Mouse (Mus musculus): ENCODE measurements around the gene Sort1.

The Sort1 gene

DNA sequence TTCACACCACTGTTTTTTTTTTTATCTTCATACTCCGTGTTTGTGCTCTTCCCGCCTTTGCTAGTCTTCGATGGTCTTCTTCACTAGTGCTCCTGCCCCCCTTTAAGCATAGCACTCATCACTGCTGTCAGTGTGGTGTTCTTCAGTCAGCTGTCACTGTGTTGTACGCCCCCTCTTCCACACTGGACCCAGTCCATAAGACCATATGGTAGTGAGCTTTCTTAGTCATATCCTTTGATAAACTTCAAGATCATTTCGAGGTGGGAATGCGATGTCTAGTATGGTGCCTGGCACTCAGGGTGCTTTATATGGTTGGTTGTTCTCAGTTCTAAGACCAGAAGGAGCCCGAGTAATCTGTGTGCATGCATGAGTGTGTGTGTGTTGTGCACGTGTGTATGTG is 43.4 kb downstream of the Sort1 start:
- DNase-seq (ENCODE audit: low read depth in 2 of 2, low spot score in 2 of 2): no peak

DNA sequence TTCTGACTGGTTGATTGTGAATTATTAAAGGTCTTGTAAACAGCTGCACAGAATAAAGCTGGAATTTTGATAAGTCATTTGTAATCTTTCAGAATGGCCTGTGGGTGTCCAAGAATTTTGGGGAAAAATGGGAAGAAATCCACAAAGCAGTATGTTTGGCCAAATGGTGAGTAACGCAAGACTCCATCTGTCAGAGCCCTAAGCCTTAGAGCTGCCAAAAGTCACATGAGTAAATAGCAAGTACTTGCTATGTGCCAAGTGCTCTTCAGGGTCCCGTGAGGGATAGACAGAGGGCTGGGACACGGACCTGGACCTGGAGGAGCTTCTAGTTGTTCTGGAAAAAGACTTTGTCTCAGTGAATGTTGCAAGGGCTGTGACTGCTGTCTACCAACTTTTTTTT is 44.0 kb downstream of the Sort1 start:
- DNase-seq (ENCODE audit: low read depth in 2 of 2, low spot score in 2 of 2): no peak

DNA sequence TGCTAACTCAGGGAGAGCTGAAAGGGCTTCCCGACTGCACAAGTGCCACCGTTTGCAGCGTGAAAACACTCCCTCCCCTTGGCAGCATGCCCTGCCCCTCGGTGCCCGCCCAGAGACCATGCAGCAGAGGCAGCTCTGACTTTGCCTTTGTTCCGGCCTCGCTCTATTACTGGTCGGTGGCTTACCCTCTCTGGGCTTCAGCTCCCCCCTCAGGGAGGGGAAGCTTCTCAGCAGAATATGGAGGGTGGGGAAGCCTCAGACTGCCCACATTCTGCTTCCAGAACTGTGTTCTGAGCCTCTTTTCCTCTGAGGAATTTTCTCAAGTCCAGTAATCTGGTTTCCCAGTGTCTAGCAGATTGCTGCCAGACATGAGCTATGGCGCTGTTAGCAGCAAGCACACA is 44.6 kb downstream of the Sort1 start:
- DNase-seq (ENCODE audit: low read depth in 2 of 2, low spot score in 2 of 2): no peak

DNA sequence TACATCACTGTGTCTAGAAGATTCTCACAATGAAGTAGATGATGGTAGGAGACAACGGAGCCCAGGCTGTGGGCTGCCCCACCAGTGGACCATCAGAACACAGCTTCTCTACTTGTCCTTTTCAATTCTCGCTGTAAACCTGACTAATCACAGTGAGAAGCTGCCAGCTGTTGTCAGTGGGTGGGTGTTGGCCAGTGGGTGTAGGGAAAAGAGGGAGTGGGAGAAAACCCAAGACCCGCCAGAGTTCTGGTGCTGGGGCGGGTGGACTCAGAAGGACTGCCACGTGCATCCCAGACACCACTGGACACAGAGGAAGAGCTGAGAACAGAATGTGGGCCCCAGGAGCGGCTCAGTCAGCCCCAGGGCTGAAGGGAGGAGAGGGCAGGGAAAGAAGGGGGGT is 46.9 kb downstream of the Sort1 start:
- DNase-seq (ENCODE audit: low read depth in 2 of 2, low spot score in 2 of 2): no peak

DNA sequence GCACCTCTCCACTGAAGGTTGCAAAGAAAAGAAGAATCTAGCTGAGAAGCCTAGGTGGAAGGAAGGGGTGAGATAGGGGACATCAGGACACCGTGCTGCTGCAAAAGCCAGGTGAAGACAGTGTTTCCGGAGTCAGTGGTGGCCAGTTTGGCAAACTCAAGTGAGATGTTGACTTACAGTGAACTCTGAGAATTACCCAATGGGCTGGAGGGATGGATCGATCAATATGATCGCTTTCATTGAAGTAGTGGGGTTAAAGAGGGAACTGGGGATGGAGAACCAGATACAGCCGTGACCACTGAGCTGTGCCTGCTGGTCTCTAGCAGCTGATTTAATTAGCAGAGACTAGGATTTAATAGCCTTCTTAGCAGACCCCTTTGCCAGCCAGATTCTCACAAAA is 53.0 kb downstream of the Sort1 start:
- DNase-seq (ENCODE audit: low read depth in 2 of 2, low spot score in 2 of 2): no peak

DNA sequence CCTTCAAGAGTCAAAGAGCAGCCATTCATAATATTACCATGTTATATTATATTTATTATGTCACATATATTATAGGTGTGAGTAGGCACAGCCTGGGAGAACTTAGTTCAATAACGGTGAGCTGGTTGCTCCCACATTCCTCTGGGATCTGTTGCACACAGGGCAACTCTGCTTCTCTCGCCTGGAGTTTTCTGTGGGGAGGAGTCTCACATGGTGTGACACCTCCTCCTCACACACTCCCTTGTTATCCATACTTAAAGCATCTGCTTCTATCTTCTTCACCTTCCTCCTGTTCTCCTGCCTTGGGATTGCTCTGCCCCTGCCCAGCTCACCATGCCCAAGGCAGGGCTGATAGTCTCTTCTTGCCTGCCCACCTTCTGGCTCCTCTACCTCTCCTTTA is 57.2 kb downstream of the Sort1 start:
- no peak for DNase-seq (ENCODE audit: low read depth in 2 of 2, low spot score in 2 of 2)

DNA sequence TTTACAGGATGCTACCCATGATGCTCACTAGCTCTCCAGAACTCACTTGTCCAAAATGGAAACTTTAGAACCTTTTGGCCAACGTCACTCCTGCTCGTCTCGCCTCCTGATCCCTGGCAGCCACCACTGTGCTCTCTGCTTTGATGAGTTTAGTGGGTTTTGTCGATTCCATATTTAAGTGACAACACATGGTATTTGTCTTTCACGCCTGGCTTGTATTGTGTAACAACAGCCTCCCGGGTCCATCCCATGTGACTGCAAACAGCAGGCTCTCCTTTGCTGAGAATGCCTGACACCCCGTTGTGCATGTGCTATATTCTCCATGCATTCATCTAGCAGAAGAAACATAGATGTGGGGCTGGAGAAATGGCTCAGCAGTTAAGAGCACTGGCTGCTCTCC is 58.3 kb downstream of the Sort1 start:
- DNase-seq (ENCODE audit: low read depth in 2 of 2, low spot score in 2 of 2): no peak

DNA sequence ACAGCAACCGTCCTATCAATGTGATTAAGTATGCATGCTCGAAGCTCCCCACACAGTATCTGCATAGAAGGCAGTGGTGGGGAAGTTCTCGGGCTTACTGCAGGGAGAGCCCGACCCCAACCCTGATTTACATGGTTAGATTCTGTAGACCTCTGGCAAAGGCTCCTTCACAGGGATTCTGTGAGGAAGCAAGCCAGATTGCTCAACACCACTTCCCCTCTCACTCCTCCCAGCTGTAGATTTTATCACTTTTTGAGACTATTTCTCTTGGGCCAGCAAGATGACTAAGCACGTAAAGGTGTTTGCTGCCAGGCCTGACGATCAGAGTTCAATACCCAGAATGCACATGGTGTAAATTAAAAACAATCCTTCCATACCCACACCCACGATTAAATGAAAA is 62.0 kb downstream of the Sort1 start:
- no peak for DNase-seq (ENCODE audit: low read depth in 2 of 2, low spot score in 2 of 2)

DNA sequence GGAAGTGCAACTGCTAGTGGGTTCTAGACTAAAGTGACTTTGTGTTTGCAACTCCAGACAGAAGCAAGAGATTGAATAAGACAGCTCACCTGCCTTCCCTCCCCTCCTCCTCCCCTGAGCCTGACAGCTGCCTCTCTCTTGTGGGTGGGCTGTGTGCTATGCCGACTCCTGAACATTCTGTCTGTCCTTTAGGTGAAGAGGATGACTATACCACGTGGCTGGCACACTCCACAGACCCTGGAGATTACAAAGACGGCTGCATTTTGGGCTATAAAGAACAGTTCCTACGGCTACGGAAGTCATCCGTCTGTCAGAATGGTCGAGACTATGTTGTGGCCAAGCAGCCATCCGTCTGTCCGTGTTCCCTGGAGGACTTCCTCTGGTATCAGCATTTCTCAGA is 64.5 kb downstream of the Sort1 start:
- DNase-seq (ENCODE audit: low read depth in 2 of 2, low spot score in 2 of 2): no peak

DNA sequence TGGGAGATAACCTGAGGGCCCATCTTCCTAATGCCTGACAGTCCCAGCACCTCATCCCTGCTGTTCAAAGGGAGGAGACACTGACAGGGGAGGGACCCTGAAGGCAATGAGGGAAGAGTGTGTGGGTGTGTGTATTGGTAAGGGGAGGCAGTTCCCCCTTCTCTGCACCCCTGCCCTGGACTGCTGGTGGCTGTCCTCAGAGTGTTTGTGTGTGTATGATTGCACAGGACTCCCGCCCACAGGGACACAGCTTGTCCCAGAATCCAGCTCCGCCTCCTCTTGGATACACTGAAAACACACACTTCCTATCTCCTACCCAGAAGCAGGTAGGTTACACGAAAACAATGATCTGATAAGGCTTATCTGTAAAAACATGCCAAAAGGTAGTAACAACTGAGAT is 71.4 kb downstream of the Sort1 start:
- no peak for DNase-seq (ENCODE audit: low read depth in 2 of 2, low spot score in 2 of 2)

DNA sequence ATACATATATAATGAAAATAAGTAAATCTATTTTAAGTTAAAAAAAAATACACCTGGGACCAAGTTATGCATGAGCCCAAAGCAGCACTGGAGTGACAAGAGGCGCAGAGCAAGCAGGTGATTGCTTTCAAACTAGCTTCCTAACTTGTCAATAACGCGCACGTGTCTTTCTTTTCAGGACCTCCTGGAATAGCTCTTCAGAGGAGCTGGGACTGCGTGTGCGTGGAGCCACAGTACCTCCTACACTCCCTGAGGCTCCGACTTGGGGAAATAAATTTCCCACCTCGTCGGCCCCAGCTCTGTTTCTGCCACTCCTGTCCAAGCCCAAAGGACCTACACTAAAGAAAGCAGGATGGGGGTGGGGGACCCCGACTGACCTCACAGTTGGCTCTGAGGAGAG is 73.2 kb downstream of the Sort1 start:
- no peak for DNase-seq (ENCODE audit: low read depth in 2 of 2, low spot score in 2 of 2)

DNA sequence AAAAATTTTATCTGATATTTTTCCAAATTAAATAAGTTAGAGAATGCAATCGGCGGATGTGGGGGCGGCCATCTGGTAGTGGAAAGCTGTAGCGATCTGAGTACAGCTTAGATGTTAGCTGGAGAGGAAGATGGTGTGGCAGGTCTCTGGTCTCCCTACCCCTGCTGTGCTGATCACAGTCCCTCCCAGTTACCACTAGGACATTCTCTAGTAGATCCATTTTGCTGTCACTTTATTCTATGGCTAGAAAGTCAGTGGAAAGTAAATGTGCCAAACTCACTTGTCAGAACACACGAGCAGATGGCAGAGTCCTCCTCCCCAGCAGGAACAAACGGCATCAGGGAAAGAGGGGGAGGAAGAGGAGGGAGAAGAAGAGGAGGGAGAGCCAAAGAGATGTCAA is 74.6 kb downstream of the Sort1 start:
- DNase-seq (ENCODE audit: low read depth in 2 of 2, low spot score in 2 of 2): no peak

DNA sequence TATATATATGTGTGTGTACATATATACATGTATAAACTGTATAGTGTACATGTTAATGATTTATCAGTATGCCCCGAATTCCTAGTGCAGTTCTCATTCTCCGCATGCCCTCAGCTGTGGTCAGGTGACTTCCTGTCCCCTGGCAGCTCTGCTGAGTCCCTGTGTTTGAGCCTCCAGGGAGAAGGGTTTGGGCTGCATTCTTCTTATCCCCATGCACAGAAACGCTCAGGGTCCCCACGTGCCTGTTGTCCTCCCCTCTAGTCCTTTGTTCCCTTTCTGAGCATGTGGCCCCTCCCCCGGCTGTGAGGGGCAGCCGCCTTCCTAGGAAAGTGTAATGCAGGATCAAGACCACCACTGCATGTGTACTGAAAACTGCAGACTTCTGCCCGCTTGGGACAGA is 77.0 kb downstream of the Sort1 start:
- DNase-seq (ENCODE audit: low read depth in 2 of 2, low spot score in 2 of 2): no peak

DNA sequence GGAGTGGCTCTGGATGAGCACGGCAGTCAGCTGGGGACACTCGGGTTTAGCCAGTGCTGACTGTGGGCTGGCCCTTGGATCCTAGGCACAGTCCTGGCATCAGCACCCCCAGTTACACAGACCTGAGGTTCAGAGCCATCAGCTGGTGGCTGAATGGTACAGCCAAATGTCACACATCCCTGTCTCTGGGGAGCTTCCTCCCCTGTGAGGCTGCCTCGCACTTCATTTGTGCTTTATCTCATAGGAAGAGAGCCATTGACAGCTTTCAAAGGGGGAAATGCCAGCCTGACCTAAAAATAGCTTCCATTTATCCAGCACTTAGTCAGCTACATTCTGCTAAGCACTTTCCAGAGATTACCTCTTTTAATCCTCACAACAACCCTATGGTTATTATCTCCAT is 79.7 kb downstream of the Sort1 start:
- no peak for DNase-seq (ENCODE audit: low read depth in 2 of 2, low spot score in 2 of 2)

DNA sequence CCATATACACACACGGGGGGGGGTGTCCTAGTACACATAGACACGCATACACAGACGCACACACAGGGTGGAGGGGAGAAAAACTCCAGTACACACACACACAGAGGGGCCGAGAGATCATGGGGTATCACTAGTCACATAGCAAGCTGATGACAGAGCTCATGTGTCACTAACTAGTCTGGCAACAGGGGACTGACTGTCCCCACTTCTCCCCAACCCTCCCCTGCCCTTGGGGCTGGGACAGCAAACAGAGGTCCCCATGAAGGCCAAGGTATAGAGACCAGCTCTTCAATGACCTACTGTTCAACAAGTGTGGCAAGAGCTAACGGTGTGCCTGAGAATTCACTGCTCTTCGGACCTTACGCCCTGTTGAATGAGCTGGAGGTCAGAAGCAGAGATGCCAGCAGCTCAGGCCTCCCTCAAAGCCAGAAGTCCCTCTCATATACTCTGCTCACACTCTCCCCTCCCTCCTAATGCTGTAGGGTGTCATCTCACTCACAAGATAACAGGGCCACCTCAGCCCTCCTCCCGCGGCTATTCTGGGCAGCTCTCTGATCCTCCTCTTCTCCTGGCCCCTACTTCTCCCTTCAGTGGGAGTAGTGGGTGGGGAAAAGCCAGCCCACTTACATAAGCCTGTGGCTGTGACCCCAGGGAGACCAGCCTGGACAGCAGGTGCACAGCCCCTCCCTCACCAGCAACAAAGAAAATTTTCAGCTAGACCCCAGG is 80.6 kb downstream of the Sort1 start, which contains the start of gene Mybphl:
Gene Mybphl (plus strand): TSS at position 642 of the 726 bp plus-strand sequence.
- no peak for DNase-seq (ENCODE audit: low read depth in 2 of 2, low spot score in 2 of 2)

DNA sequence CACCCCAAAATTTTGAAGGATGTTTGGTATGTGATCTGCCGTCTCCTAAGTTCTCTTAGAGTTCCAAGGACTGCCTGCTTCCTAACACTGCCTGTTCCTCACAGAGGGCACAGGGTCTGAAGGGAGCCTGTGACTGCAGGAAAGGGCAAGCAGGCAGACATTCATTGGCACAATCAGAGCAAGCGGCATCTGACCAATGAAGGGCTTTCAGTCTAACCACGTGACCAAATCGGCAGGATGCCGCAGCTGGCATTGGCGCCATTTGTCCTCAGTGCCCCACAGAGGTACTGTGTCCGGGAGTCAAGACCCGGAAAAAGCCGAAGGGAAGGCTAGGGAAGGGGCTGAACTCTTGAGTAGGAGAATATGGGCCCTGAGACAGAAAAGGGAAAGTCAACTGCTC is 83.3 kb downstream of the Sort1 start:
- no peak for DNase-seq (ENCODE audit: low read depth in 2 of 2, low spot score in 2 of 2)

DNA sequence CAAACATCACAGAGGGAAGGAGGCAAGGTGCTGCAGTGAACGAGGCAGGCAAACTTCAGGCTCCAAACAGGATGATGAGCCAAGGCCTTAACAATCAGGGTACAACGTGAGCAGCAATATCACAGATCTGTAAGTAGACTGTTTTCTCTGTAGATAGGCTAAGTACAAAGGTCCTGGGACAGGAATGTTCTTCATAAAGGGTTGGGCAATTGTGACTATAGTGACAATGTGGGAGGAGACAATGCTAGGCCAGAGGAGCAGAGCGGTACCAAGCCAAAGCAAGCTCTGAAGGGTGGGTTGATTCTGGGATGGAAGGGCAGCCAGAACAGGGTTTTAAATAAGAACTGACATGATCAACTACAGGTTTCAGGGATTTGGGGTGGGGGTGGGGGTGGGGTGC is 83.9 kb downstream of the Sort1 start:
- no peak for DNase-seq (ENCODE audit: low read depth in 2 of 2, low spot score in 2 of 2)

DNA sequence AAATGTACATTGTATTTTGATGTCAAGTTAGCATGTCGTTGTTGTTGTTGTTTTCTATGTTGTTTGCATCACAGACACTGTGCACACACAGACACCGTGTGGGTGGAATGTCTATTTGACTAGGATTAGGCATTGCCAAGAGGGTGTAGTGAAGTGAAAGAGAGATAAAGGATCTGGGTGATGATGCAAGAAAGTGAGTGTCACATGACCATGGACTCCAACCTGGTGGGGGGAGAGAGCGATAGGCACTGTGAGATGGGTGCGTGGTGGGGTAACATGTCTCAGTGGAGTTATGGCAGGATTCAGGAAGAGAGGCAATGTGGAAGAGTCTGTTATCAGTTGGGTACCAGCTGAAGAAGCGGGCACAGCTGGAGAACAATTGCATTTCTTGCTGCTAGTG is 84.8 kb downstream of the Sort1 start:
- DNase-seq (ENCODE audit: low read depth in 2 of 2, low spot score in 2 of 2): no peak

DNA sequence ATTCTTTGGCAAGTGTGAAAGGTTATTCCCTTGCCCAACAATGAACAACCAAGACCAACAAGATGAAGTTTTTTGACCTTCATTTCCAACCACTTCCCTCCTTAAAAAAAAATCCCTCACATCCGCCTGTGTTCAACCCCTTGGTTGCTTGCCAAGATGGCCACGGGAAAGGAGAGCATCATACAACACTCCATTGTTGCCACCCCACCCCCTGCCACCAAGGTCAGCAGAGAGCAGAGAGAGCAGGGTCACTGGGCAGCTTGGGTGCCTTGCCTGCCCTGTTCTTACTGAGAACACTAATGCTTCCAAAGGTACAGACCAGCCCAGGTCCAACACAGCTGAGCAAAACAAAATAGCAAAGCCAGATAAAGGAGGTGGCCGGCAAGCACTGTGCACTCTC is 88.4 kb downstream of the Sort1 start:
- DNase-seq (ENCODE audit: low read depth in 2 of 2, low spot score in 2 of 2): no peak

DNA sequence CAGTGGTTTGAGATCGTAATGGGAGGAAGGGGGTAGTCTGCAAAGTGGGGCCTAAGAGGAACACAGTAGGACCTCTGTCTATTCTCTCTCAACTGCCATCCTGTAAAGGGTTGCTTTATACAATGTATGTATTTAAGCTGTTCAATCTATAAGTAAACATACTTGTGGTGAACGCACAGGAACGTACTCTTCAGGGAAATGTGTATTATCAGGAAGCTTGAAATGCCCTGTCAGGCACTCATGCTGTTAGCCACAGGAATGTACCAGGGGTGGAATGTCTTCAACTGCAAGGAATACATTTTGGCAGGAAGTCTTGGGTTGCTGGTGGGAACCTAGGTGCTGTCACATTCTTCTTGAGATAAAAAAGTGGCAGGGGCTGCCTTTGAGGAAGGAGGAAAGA is 88.8 kb downstream of the Sort1 start:
- DNase-seq (ENCODE audit: low read depth in 2 of 2, low spot score in 2 of 2): no peak

DNA sequence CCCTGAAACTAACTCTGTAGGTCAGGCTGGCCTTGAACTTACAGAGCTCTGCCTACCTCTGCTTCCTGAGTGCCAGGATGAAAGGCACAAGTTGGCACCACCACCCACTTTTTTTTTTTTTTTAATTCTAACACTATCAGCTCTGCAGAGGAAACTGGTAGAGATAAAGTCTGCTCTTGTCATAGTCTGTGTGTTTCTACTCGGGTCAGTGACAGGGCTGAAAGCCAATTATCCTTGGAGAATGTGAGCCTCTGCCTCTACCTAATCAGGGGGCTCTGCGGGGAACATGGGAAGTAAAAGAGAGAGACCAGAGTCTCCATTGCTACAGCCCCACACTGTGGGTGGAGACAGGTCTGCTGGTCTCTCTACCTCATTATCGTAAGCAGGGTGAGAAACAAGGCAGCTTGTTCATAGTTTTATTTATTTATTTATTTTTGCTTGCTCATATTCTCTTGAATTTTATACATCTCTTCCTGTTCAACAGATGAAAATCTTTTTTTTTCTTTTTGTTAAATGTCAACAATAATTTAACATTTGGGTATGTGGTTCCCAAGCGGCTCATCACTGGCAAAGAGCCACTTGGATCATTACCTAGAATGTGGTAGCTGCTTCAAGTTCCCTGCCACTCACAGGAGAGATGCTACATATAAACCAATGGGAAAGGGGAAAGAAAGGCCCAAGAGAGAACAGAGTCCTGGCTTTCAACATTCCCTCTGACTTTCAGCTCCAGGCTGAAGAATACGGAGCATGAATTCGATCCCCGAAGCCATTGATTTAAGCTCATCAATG is 95.2 kb downstream of the Sort1 start:
- no peak for DNase-seq (ENCODE audit: low read depth in 2 of 2, low spot score in 2 of 2)

DNA sequence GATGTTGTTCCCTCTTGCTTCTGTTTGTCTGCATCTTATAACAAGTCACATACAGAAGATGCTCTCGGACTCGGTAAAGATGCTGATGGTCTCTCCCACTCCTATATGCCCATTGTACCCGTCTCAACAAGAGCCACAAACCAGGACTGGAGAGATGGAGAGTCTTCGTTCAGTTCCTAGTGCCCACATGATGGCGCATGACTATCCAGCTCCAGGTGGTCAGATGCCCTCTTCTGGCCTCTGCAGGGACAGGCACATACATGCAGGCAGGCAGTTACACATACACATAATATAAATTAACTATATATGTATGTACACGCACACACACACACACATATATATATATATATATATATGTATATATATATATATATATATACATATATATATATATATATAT is 96.8 kb downstream of the Sort1 start:
- DNase-seq (ENCODE audit: low read depth in 2 of 2, low spot score in 2 of 2): no peak

Data from CD8-positive naive resting alpha-beta T cell, adult 2 months (primary cell).